Mouse (Mus musculus) skeletal muscle tissue, adult 2 months (tissue): ENCODE results near the gene Lrrfip2.

Source experiments
- DNase-seq: peaks from one replicate; pipeline ENCODE4 v3.0.0-alpha.2; 2012; ENCODE audit warnings: low read depth, low spot score

Gene Lrrfip2

GRCm38 (mm10) chr9:111117794-111118251 lies 431 bp downstream of the Lrrfip2 start:
- DNase-seq = peak; percentile 67

- DNase-seq = no peak
These were observed 979 bp downstream of the Lrrfip2 start for GRCm38 (mm10) chr9:111118252-111118890.

GRCm38 (mm10) chr9:111118891-111119441 lies 1.6 kb downstream of the Lrrfip2 start:
- peak; percentile 65 for DNase-seq

- peak; percentile 89 for DNase-seq
These were observed 5.1 kb downstream of the Lrrfip2 start for GRCm38 (mm10) chr9:111122446-111122845.

GRCm38 (mm10) chr9:111123336-111123735 lies 5.9 kb downstream of the Lrrfip2 start:
- DNase-seq = no peak

- no peak for DNase-seq
These were observed 7.0 kb downstream of the Lrrfip2 start for GRCm38 (mm10) chr9:111124440-111124839.

- DNase-seq = no peak
These were observed 9.3 kb downstream of the Lrrfip2 start for GRCm38 (mm10) chr9:111126735-111127134.

- DNase-seq = peak; percentile 94
These were observed 10.4 kb downstream of the Lrrfip2 start for GRCm38 (mm10) chr9:111127749-111128148.

GRCm38 (mm10) chr9:111130126-111130525 lies 12.7 kb downstream of the Lrrfip2 start:
- DNase-seq = no peak

- DNase-seq = no peak
These were observed 20.8 kb downstream of the Lrrfip2 start for GRCm38 (mm10) chr9:111138161-111138560.

GRCm38 (mm10) chr9:111142721-111143120 lies 25.3 kb downstream of the Lrrfip2 start:
- no peak for DNase-seq

GRCm38 (mm10) chr9:111143387-111143786 lies 26.0 kb downstream of the Lrrfip2 start:
- DNase-seq = no peak

- DNase-seq = no peak
These were observed 27.3 kb downstream of the Lrrfip2 start for GRCm38 (mm10) chr9:111144711-111145110.

- DNase-seq = no peak
These were observed 28.3 kb downstream of the Lrrfip2 start for GRCm38 (mm10) chr9:111145497-111146190.

- DNase-seq = no peak
These were observed 28.9 kb downstream of the Lrrfip2 start for GRCm38 (mm10) chr9:111146216-111146798.

- DNase-seq = no peak
These were observed 30.6 kb downstream of the Lrrfip2 start for GRCm38 (mm10) chr9:111148006-111148405.

- no peak for DNase-seq
These were observed 31.0 kb downstream of the Lrrfip2 start for GRCm38 (mm10) chr9:111148414-111148813.

- peak; percentile 81 for DNase-seq
These were observed 32.0 kb downstream of the Lrrfip2 start for GRCm38 (mm10) chr9:111149188-111149945.

GRCm38 (mm10) chr9:111152314-111152897 lies 35.0 kb downstream of the Lrrfip2 start:
- no peak for DNase-seq

GRCm38 (mm10) chr9:111153026-111153425 lies 35.6 kb downstream of the Lrrfip2 start:
- no peak for DNase-seq

GRCm38 (mm10) chr9:111155764-111156458 lies 38.5 kb downstream of the Lrrfip2 start:
- no peak for DNase-seq
